Mouse (Mus musculus) E14TG2a.4 (cell line): ENCODE results near the gene Cxcl5.

Experiments
- CTCF ChIP-seq: conservative IDR thresholded peaks from 2 replicates; pipeline ENCODE4 v1.5.1; 2014; ENCODE audit warnings: low read length
- NANOG ChIP-seq: IDR thresholded peaks from 2 replicates; pipeline ENCODE4 v1.6.1; 2014; ENCODE audit warnings: borderline replicate concordance, low read length, mixed read lengths
- POU5F1 ChIP-seq: IDR thresholded peaks from 2 replicates; pipeline ENCODE4 v1.6.1; 2014; ENCODE audit warnings: low read length, borderline replicate concordance

- TF ChIP-seq CTCF (no peak), NANOG (no peak), POU5F1 (no peak)
Observed at GRCm38 (mm10) chr5:90775562-90775961, 16.4 kb downstream of the Cxcl5 start.
